Mouse (Mus musculus): ENCODE measurements around the gene Caskin2. TPM values are rescaled to one million over a fixed set of nuclear protein-coding genes. Genes with fewer than 3 reads are reported as not detected.
"Not testable (repeated sequence)": the region's sequence is repeated elsewhere in the genome, so short reads cannot be mapped to it uniquely, and the experiment has no call there.

The Caskin2 gene
- 20.4 and 21.2 TPM in 2 replicates for polyA plus RNA-seq (2014; fragmentation: Nextera tagmentation; extraction: Ambion mirVana)

DNA sequence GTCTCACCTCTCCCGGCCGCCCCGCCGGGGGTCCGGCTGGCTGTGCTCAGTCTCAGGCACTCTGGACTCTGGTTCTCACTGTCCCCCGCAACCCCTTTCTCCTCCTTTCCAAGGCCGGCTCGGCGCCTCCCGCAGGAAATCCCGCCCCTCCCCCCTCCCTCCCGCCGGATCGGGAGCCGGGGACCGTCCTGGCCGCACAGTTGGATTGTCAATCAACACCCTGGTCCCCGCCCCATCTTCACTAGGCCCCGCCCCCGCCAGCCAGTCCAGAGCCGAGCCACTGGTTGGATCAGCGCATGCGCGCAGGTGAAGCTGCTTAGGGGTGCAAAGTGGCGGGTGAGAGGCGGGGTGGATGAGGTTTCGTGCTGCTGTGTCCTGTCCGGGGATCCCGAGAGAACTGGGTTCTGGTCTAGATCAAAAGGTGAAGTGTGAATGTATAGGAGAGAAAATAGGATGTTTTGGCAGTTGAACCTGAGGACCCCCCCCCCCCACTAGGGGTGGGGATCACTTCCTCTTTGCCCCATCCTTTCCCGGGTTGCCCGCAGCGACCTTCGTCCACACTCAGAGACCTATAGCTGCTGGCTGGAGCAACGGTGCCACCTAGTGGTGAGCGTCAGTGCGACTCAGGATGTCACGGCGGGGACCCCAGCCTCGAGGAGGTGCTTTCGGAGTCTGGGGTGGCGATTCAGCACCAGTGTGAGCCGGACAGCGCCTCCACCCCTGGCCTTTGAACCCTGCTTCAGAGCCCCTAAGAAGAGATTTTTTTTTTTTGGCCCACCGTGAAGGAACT lies at the start of gene Caskin2:
TSS of gene Caskin2 (minus strand) at position 133 of the 790 bp plus-strand sequence.
- DNase-seq (ENCODE audit: low spot score) (peak; percentile 100), ATAC-seq (replicated peaks; ENCODE audit: low FRiP score) (peak; percentile 90)
- Histone ChIP-seq H3K4me1 (replicated peaks; ENCODE audit: control insufficient read depth, insufficient read depth, low read length) (peaks cover 19% of the 10 kb centered on the region), H3K4me3 (ENCODE audit: low read depth, low read length) (peak within 1 kb of the TSS; percentile 91), H3K36me3 (ENCODE audit: control insufficient read depth, insufficient read depth, low read length) (no peaks in the 10 kb centered on the region; the same call in 1 of the 2 replicates), H3K9ac (ENCODE audit: low read length) (peak within 1 kb of the TSS; percentile 87), H3K4me2 (ENCODE audit: low read depth, low read length, severe bottlenecking) (peak within 1 kb of the TSS; percentile 84), H3K27ac (ENCODE audit: low read depth, low read length) (peak within 1 kb of the TSS; percentile 59), H3K27me3 (ENCODE audit: control insufficient read depth, insufficient read depth, low read length) (no peaks in the 10 kb centered on the region), H3K9me3 (ENCODE audit: control insufficient read depth, low read length) (no peaks in the 10 kb centered on the region)
- WGBS, result under 1% methylated on average over 44 of the region's 44 CpGs

DNA sequence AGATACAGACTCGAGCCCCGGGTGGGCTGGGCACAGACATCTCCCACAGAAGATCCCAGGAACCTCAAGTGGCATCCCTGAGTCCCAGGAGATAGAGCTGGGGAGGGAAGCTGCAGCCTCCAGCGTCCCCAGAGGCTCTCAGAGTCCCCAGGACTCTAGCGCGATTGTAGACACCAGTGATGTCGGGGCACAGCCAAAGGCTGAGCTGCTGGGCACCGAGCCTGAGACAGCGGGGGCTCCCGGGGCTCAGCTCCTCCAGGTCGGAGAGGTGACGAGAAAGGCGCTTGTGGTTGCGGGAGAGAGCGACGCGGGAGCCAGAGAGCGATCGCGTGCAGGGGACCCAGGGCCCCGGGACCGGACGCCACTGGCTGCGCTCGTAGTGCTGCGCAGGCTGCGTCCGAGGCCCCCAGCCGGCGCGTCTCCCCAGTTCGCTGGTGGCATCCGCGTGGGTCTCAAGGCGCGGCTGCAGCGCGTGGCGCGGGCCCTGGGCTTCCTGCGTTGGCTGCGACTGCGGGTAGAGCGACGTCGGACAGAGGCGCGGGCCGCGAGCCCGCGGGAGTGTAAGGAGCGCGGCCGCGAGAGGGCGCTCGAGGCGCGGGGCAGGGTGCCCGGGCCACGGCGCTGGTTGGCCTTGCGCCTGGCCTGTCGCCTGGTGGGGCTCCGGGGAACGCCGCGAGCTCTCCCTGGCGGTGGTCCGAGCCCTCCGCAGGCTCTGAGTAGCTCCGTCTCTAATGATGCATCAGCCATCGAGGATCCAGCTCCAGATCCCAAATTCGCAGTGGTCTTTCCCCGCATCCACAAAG lies 45.9 kb upstream of the Caskin2 start:
- no peak overlapping the region for H3K27ac ChIP-seq (ENCODE audit: low read depth, low read length)
- peak overlapping the region; percentile 29 for H3K4me3 ChIP-seq (ENCODE audit: low read depth, low read length)
- peaks cover 3% of the 10 kb centered on the region for H3K4me1 ChIP-seq (replicated peaks; ENCODE audit: control insufficient read depth, insufficient read depth, low read length)
- peak; percentile 93 for DNase-seq (ENCODE audit: low spot score)
- H3K4me2 ChIP-seq (ENCODE audit: low read depth, low read length, severe bottlenecking), result peak overlapping the region; percentile 51; the same call in 1 of the 2 replicates
- peaks cover 35% of the 10 kb centered on the region for H3K27me3 ChIP-seq (ENCODE audit: control insufficient read depth, insufficient read depth, low read length)
- H3K9me3 ChIP-seq (ENCODE audit: control insufficient read depth, low read length), result no peaks in the 10 kb centered on the region
- WGBS, result 4% methylated on average over 75 of the region's 75 CpGs
- H3K9ac ChIP-seq (ENCODE audit: low read length), result peak overlapping the region; percentile 45
- peak; percentile 86 for ATAC-seq (replicated peaks; ENCODE audit: low FRiP score)
- no peaks in the 10 kb centered on the region for H3K36me3 ChIP-seq (ENCODE audit: control insufficient read depth, insufficient read depth, low read length)

DNA sequence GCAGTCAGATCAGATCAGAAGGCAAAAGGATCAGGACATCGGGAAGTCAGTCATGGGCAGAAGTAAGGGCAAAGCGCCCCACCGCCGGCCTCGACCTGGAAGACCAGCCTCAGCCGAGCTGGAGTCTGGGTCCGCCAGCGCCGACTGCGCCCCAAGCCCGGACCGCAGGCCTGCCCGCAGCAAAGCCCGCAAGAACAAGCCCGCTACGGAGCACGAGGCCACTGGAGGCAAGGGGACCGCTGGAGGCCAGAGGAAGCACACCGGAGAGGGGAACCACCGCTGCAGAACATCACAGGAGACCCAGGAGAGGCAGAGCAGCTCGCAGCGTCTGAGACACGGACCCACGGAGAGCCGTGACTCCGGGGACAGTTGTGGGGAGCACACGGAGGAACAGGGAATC lies 44.9 kb upstream of the Caskin2 start, which contains the start of gene Myo15b:
TSS of gene Myo15b (plus strand) at position 53 of the 400 bp plus-strand sequence.
- ATAC-seq (replicated peaks; ENCODE audit: low FRiP score) (no peak), DNase-seq (ENCODE audit: low spot score) (no peak)
- Histone ChIP-seq H3K9me3 (ENCODE audit: control insufficient read depth, low read length) (no peaks in the 10 kb centered on the region), H3K27ac (ENCODE audit: low read depth, low read length) (no peak within 1 kb of the TSS), H3K4me2 (ENCODE audit: low read depth, low read length, severe bottlenecking) (peak within 1 kb of the TSS; percentile 51; the same call in 1 of the 2 replicates), H3K4me3 (ENCODE audit: low read depth, low read length) (peak within 1 kb of the TSS; percentile 29), H3K36me3 (ENCODE audit: control insufficient read depth, insufficient read depth, low read length) (no peaks in the 10 kb centered on the region), H3K4me1 (replicated peaks; ENCODE audit: control insufficient read depth, insufficient read depth, low read length) (peaks cover 3% of the 10 kb centered on the region), H3K27me3 (ENCODE audit: control insufficient read depth, insufficient read depth, low read length) (peaks cover 35% of the 10 kb centered on the region), H3K9ac (ENCODE audit: low read length) (peak within 1 kb of the TSS; percentile 45)
- WGBS, result 14% methylated on average over 27 of the region's 27 CpGs

DNA sequence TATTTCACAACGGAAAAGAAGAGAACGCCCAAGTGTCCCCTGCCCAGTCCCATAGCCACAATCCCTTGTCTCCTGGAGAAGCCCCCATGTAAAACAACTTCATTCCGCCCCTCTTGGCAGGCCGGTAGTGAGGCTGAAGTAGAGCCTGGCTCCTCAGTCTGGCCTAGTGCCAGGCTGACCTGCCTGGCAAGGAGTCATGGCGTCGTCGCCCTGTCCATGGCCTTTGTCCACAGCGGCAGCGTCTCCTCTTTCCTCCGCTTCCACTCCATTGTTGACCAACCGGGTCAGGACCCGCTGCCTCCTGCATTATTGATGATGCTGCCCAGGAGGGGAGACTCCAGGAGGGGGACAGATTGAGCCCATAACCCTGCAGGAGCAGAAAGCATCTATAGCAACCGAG lies 44.5 kb upstream of the Caskin2 start:
- DNase-seq (ENCODE audit: low spot score) (no peak), ATAC-seq (replicated peaks; ENCODE audit: low FRiP score) (no peak)
- Histone ChIP-seq H3K4me3 (ENCODE audit: low read depth, low read length) (no peak overlapping the region), H3K27me3 (ENCODE audit: control insufficient read depth, insufficient read depth, low read length) (peaks cover 35% of the 10 kb centered on the region), H3K9me3 (ENCODE audit: control insufficient read depth, low read length) (no peaks in the 10 kb centered on the region), H3K27ac (ENCODE audit: low read depth, low read length) (no peak overlapping the region), H3K4me2 (ENCODE audit: low read depth, low read length, severe bottlenecking) (no peak overlapping the region), H3K36me3 (ENCODE audit: control insufficient read depth, insufficient read depth, low read length) (no peaks in the 10 kb centered on the region), H3K9ac (ENCODE audit: low read length) (no peak overlapping the region), H3K4me1 (replicated peaks; ENCODE audit: control insufficient read depth, insufficient read depth, low read length) (peaks cover 3% of the 10 kb centered on the region)
- 55% methylated on average over 13 of the region's 13 CpGs for WGBS

DNA sequence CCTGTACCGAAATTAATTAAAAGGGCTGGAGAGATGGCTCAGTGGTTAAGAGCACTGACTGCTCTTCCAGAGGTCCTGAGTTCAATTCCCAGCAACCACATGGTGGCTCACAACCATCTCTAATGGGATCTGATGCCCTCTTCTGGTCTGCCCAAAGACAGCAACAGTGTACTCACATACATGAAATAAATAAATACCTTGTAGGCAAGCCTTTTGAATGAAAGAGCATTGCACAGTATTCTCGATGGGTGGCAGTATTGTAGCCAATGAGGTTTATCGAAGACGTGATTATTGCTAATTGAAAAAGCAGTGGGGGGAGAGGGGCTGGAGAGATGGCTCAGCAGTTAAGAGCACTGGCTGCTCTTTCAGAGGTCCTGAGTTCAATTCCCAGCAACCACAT lies 43.7 kb upstream of the Caskin2 start:
- not testable (repeated sequence) for H3K4me3 ChIP-seq (ENCODE audit: low read depth, low read length); H3K9me3 ChIP-seq (ENCODE audit: control insufficient read depth, low read length); H3K4me2 ChIP-seq (ENCODE audit: low read depth, low read length, severe bottlenecking); H3K4me1 ChIP-seq (replicated peaks; ENCODE audit: control insufficient read depth, insufficient read depth, low read length); H3K9ac ChIP-seq (ENCODE audit: low read length); ATAC-seq (replicated peaks; ENCODE audit: low FRiP score); DNase-seq (ENCODE audit: low spot score); H3K27ac ChIP-seq (ENCODE audit: low read depth, low read length); H3K36me3 ChIP-seq (ENCODE audit: control insufficient read depth, insufficient read depth, low read length)
- H3K27me3 ChIP-seq (ENCODE audit: control insufficient read depth, insufficient read depth, low read length), result peaks cover 35% of the 10 kb centered on the region
- 86% methylated on average over 4 of the region's 4 CpGs for WGBS

DNA sequence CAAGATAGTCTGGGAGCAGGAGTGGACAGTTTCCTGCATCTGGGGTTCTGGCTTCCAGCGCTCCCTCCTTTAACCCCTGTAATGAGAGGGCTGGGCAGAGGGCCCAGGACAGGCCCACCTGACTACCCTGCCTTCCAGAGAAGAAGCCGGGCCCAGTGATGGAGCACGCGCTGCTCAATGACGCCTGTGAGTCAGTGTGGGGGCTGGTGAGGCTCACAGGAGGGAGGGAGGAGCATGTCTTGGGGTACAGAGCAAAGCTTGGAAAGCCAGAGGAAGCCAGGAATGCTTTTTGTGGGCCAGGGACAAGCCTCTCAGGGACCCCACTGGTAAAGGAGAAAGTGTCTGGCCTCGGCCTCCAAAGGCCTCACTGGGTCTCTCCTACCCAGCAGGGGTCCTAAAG lies 41.2 kb upstream of the Caskin2 start:
- Histone ChIP-seq H3K36me3 (ENCODE audit: control insufficient read depth, insufficient read depth, low read length) (no peaks in the 10 kb centered on the region), H3K27ac (ENCODE audit: low read depth, low read length) (no peak overlapping the region), H3K4me2 (ENCODE audit: low read depth, low read length, severe bottlenecking) (no peak overlapping the region), H3K9ac (ENCODE audit: low read length) (no peak overlapping the region), H3K27me3 (ENCODE audit: control insufficient read depth, insufficient read depth, low read length) (peaks cover 25% of the 10 kb centered on the region), H3K9me3 (ENCODE audit: control insufficient read depth, low read length) (no peaks in the 10 kb centered on the region), H3K4me1 (replicated peaks; ENCODE audit: control insufficient read depth, insufficient read depth, low read length) (peaks cover 3% of the 10 kb centered on the region), H3K4me3 (ENCODE audit: low read depth, low read length) (no peak overlapping the region)
- DNase-seq (ENCODE audit: low spot score), result no peak
- 77% methylated on average over 6 of the region's 6 CpGs for WGBS
- no peak for ATAC-seq (replicated peaks; ENCODE audit: low FRiP score)

DNA sequence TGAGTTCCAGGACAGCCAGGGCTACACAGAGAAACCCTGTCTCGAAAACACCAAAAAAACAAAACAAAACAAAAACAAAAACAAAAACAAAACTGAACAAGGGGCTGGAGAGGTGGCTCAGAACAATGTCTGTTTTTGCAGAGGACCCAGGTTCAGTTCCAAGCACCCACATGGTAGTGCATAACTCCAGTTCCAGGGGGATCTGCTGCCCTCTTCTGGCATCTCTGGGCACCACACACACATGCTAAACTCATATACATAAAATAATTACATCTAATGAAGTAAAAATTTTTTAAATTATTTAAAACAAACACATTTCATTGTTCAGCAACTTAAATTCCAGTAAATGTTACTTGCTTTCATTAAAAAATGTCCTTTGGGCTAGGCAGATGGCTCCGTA lies 32.4 kb upstream of the Caskin2 start:
- no peak for DNase-seq (ENCODE audit: low spot score)
- no peak for ATAC-seq (replicated peaks; ENCODE audit: low FRiP score)

DNA sequence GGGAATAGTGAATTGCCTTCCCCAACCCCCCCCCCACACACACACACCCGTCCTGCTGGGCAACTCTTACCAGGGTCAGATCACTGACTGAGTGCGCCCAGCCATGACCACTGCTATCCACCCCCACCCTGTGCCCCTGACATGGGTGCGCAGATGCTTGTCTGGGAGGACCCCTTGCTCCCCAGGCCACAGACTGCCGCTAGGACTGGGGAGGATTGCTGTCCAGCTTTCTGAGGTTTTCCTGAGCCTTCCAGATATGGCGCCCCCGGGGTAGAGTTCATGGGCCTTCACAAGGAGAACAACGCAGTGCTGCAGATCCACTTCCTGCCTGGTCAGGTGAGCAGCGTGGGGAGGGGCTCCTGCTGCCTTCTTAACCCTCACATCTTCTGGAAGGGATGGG lies 30.8 kb upstream of the Caskin2 start:
- Histone ChIP-seq H3K27me3 (ENCODE audit: control insufficient read depth, insufficient read depth, low read length) (no peaks in the 10 kb centered on the region), H3K27ac (ENCODE audit: low read depth, low read length) (no peak overlapping the region), H3K4me1 (replicated peaks; ENCODE audit: control insufficient read depth, insufficient read depth, low read length) (peaks cover 7% of the 10 kb centered on the region; the same call in 1 of the 2 replicates), H3K4me3 (ENCODE audit: low read depth, low read length) (no peak overlapping the region), H3K9me3 (ENCODE audit: control insufficient read depth, low read length) (no peaks in the 10 kb centered on the region), H3K9ac (ENCODE audit: low read length) (no peak overlapping the region), H3K36me3 (ENCODE audit: control insufficient read depth, insufficient read depth, low read length) (no peaks in the 10 kb centered on the region), H3K4me2 (ENCODE audit: low read depth, low read length, severe bottlenecking) (no peak overlapping the region)
- 68% methylated on average over 8 of the region's 8 CpGs for WGBS
- ATAC-seq (replicated peaks; ENCODE audit: low FRiP score) (no peak), DNase-seq (ENCODE audit: low spot score) (no peak)

More for the DNA sequence above, 32.4 kb upstream of the Caskin2 start:
- Histone ChIP-seq H3K9ac (ENCODE audit: low read length) (no peak overlapping the region), H3K4me3 (ENCODE audit: low read depth, low read length) (no peak overlapping the region), H3K27me3 (ENCODE audit: control insufficient read depth, insufficient read depth, low read length) (no peaks in the 10 kb centered on the region), H3K36me3 (ENCODE audit: control insufficient read depth, insufficient read depth, low read length) (no peaks in the 10 kb centered on the region), H3K4me1 (replicated peaks; ENCODE audit: control insufficient read depth, insufficient read depth, low read length) (peaks cover 7% of the 10 kb centered on the region; the same call in 1 of the 2 replicates), H3K9me3 (ENCODE audit: control insufficient read depth, low read length) (no peaks in the 10 kb centered on the region), H3K27ac (ENCODE audit: low read depth, low read length) (no peak overlapping the region), H3K4me2 (ENCODE audit: low read depth, low read length, severe bottlenecking) (no peak overlapping the region)
- 97% methylated on average over 2 of the region's 2 CpGs for WGBS
